Mouse (Mus musculus) stomach, embryonic 14.5 days (tissue): Measurements from ENCODE around the gene Arhgef28. TPM values are rescaled to one million over a fixed set of nuclear protein-coding genes. Genes with fewer than 3 reads are reported as not detected.

Source experiments
- polyA plus RNA-seq: library from polyadenylated mRNA; unstranded; fragments of >200 nt; fragmentation: Nextera tagmentation; extraction: Ambion mirVana; gene quantifications from 2 replicates; pipeline ENCODE4 v1.2.1, GENCODE M21; 2014

Gene Arhgef28
- polyA plus RNA-seq, 1 experiment from 2014 or later: 28.4 TPM

Other genes with a start within 250 kb of the Arhgef28 start
- gene Utp15, start 56.6 kb upstream of the Arhgef28 start, polyA plus RNA-seq: 33.9 and 34.0 TPM in 2 replicates
- gene Ankra2, start 56.6 kb upstream of the Arhgef28 start, polyA plus RNA-seq: 33.2 and 33.9 TPM in 2 replicates
- gene Gm21976, start 73.4 kb upstream of the Arhgef28 start, polyA plus RNA-seq: not detected in 2 replicates
- gene Btf3, start 110.6 kb upstream of the Arhgef28 start, polyA plus RNA-seq: 666 and 685 TPM in 2 replicates
- gene Foxd1, start 147.8 kb upstream of the Arhgef28 start, polyA plus RNA-seq: not detected in 2 replicates